Mouse (Mus musculus): ENCODE data around the gene Sugp2.

DNA sequence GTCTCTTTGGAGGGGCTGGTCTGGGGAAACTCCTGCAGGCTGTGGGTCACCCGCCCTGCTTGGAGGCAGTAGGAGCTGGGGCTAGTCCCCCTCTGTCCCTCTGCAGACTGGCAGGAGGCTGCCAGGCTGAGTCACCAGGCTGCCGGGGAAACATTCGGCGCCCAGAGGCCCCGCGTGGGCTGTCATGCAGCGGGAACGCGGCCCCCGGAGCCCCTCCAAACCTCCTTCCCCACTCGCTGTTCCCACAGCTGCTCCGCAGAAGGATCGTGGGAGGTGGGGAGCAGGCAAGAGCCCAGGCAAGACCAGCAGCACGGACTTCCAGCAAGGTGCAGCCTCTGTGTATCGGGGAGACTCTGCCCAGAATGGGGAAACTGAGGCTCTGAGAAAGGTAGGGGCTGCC, 44.1 kb downstream of the Sugp2 start:
- TF ChIP-seq CTCF (IDR thresholded peaks at IDR 0.05; ENCODE audit: extremely low read depth, insufficient read depth, insufficient read length, insufficient replicate concordance) (no peak), POLR2A (IDR thresholded peaks at IDR 0.05; ENCODE audit: low read depth, low read length) (no peak)

Measured in spleen, adult 2 months (tissue).